Mouse (Mus musculus) midbrain, embryonic 15.5 days (tissue): ENCODE data around the gene Dvl1. TPM values are rescaled to one million over a fixed set of nuclear protein-coding genes. Genes with fewer than 3 reads are reported as not detected.

Experiments used
- ATAC-seq: fragments of 200-750 bp; cut with Nextera tagmentation; replicated peaks from 2 replicates; pipeline ENCODE4 v1.8.0; 2017; ENCODE audit warnings: moderate TSS enrichment
- H3K27ac ChIP-seq: fragments of 300-500 bp; sonication (generic); 2 replicates; pipeline ENCODE4 v1.5.1; 2015; ENCODE audit warnings: mild to moderate bottlenecking, inconsistent platforms
- H3K27me3 ChIP-seq: fragments of 300-500 bp; sonication (generic); replicated peaks from 2 replicates; pipeline ENCODE4 v1.6.1; 2015; ENCODE audit warnings: inconsistent platforms
- H3K36me3 ChIP-seq: fragments of 300-500 bp; sonication (generic); replicated peaks from 2 replicates; pipeline ENCODE4 v1.6.1; 2015; ENCODE audit warnings: inconsistent platforms
- H3K4me1 ChIP-seq: fragments of 300-500 bp; sonication (generic); 2 replicates; pipeline ENCODE4 v1.6.1; 2015; ENCODE audit warnings: inconsistent platforms
- H3K4me2 ChIP-seq: fragments of 300-500 bp; sonication (generic); 2 replicates; pipeline ENCODE4 v1.6.1; 2015; ENCODE audit warnings: inconsistent platforms, mild to moderate bottlenecking, moderate library complexity
- H3K4me3 ChIP-seq: fragments of 300-500 bp; sonication (generic); 2 replicates; pipeline ENCODE4 v1.5.1; 2015; ENCODE audit warnings: mild to moderate bottlenecking, inconsistent platforms
- H3K9ac ChIP-seq: fragments of 300-500 bp; sonication (generic); 2 replicates; pipeline ENCODE4 v1.6.1; 2015; ENCODE audit warnings: mild to moderate bottlenecking, inconsistent platforms
- H3K9me3 ChIP-seq: fragments of 300-500 bp; sonication (generic); 2 replicates; pipeline ENCODE4 v1.6.1; 2016; ENCODE audit warnings: inconsistent platforms
- WGBS: fragments of 180-500 bp; shearing (Covaris S2); methylation state at CpG from one replicate; pipeline ENCODE4 v1.1.7; 2015; ENCODE audit warnings: mixed read lengths; 5-methylcytosine and 5-hydroxymethylcytosine counted together
- polyA plus RNA-seq: library from polyadenylated mRNA; unstranded; fragments of >200 nt; fragmentation: Nextera tagmentation; extraction: Ambion mirVana; gene quantifications from 2 replicates; pipeline ENCODE4 v1.2.1, GENCODE M21; 2015

Gene Dvl1
- polyA plus RNA-seq, 1 experiment from 2014 or later = 30.9 TPM

DNA sequence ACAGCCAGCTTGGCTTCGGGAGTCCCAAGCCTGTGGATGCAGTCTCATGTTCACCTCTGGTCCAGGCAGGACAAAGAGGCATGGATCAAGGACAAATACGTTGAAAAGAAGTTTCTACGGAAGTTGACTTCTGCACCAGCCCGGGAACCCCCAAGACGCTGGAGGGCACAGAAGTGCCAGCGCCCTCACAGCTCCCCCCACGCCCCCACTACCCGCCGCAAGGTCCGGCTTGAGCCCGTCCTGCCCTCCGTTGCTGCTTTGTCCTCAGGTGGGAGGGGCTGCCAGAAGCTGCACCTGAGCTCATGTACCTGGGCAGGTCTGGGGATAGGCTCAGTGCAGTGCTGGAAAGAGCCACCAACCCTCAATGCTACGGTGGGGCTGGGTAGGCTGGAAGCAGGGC is 56.0 kb downstream of the Dvl1 start:
- 98% methylated on average over 13 of the region's 13 CpGs for WGBS
- ATAC-seq = no peak
- H3K4me3 ChIP-seq = no peak overlapping the region

GRCm38 (mm10) chr4:155904318-155905102 is 57.3 kb downstream of the Dvl1 start:
- WGBS = 90% methylated on average over 13 of the region's 13 CpGs
- ATAC-seq = no peak

More for the DNA sequence above, 56.0 kb downstream of the Dvl1 start:
- Histone ChIP-seq H3K9me3 (no peaks in the 10 kb centered on the region), H3K27ac (no peak overlapping the region), H3K36me3 (peaks cover 71% of the 10 kb centered on the region), H3K9ac (no peak overlapping the region), H3K4me2 (no peak overlapping the region), H3K27me3 (no peaks in the 10 kb centered on the region), H3K4me1 (no peaks in the 10 kb centered on the region)

GRCm38 (mm10) chr4:155905634-155906033 is 58.4 kb downstream of the Dvl1 start:
- no peaks in the 10 kb centered on the region for H3K4me1 ChIP-seq
- H3K4me2 ChIP-seq = no peak overlapping the region
- no peaks in the 10 kb centered on the region for H3K27me3 ChIP-seq
- no peak overlapping the region for H3K4me3 ChIP-seq
- no peaks in the 10 kb centered on the region for H3K9me3 ChIP-seq
- WGBS = 84% methylated on average over 13 of the region's 13 CpGs
- ATAC-seq = no peak
- H3K27ac ChIP-seq = no peak overlapping the region
- H3K9ac ChIP-seq = no peak overlapping the region
- H3K36me3 ChIP-seq = peaks cover 51% of the 10 kb centered on the region

More at GRCm38 (mm10) chr4:155904318-155905102, 57.3 kb downstream of the Dvl1 start:
- H3K4me2 ChIP-seq = no peak overlapping the region
- no peaks in the 10 kb centered on the region for H3K4me1 ChIP-seq
- H3K9ac ChIP-seq = no peak overlapping the region
- H3K36me3 ChIP-seq = peaks cover 62% of the 10 kb centered on the region
- no peaks in the 10 kb centered on the region for H3K27me3 ChIP-seq
- H3K9me3 ChIP-seq = no peaks in the 10 kb centered on the region
- no peak overlapping the region for H3K27ac ChIP-seq
- no peak overlapping the region for H3K4me3 ChIP-seq

GRCm38 (mm10) chr4:155906125-155906524 is 58.9 kb downstream of the Dvl1 start:
- peaks cover 46% of the 10 kb centered on the region for H3K36me3 ChIP-seq

DNA sequence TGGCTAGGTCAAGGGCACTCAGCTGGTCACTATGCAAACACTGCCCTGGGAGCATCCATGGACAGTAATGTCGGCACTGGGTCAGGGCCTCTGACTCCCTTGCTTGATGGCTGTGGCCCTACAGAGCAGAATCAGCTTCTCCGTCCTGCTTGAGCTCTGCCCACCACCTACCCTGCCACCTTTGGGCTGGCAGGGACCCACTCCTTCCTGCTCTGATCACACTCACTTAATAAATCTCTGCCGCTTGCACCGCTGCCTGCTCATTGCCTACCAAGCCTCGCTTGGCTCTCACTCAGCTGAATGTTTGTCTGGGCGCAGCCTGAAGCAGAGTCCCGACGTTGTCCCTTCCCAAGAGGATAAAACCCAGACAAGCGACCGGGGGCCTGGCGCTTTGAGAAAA is 59.8 kb downstream of the Dvl1 start:
- H3K27me3 ChIP-seq = no peaks in the 10 kb centered on the region
- H3K27ac ChIP-seq = no peak overlapping the region
- no peak for ATAC-seq
- no peaks in the 10 kb centered on the region for H3K4me1 ChIP-seq
- no peak overlapping the region for H3K4me3 ChIP-seq
- no peaks in the 10 kb centered on the region for H3K9me3 ChIP-seq
- H3K9ac ChIP-seq = no peak overlapping the region
- no peak overlapping the region for H3K4me2 ChIP-seq
- 85% methylated on average over 11 of the region's 11 CpGs for WGBS
- H3K36me3 ChIP-seq = peaks cover 38% of the 10 kb centered on the region

More at GRCm38 (mm10) chr4:155906125-155906524, 58.9 kb downstream of the Dvl1 start:
- Histone ChIP-seq H3K4me3 (no peak overlapping the region), H3K9ac (no peak overlapping the region), H3K27me3 (no peaks in the 10 kb centered on the region), H3K4me2 (no peak overlapping the region), H3K9me3 (no peaks in the 10 kb centered on the region), H3K4me1 (no peaks in the 10 kb centered on the region), H3K27ac (no peak overlapping the region)
- no peak for ATAC-seq
- WGBS = 87% methylated on average over 9 of the region's 9 CpGs

GRCm38 (mm10) chr4:155908281-155908680 is 61.1 kb downstream of the Dvl1 start:
- H3K27me3 ChIP-seq = no peaks in the 10 kb centered on the region
- H3K9me3 ChIP-seq = no peaks in the 10 kb centered on the region
- H3K4me2 ChIP-seq = no peak overlapping the region
- H3K27ac ChIP-seq = no peak overlapping the region
- no peak overlapping the region for H3K4me3 ChIP-seq
- peaks cover 25% of the 10 kb centered on the region for H3K36me3 ChIP-seq
- ATAC-seq = 0 out of 2 replicates have a peak, but pooled peaks have one; percentile 31
- H3K4me1 ChIP-seq = no peaks in the 10 kb centered on the region
- WGBS = 80% methylated on average over 7 of the region's 7 CpGs
- no peak overlapping the region for H3K9ac ChIP-seq

DNA sequence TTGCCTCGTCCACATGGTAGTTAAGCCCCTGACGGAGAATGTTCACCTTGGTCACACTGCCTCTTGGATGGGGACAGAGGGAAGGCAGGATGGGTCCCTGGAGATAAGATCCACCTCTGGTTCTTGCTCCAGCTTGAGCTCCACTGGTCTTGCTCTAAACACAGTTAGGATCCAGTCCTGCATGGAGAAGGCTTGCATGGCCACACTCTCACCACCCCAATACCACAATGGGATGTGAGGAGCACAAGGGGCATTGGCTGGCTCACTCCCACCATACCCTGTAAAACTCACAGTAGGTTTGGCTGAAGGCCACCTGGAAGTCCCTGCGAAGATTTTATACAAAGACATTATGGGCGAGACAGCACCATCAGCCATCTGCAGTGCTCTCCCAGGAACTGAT is 61.5 kb downstream of the Dvl1 start:
- no peaks in the 10 kb centered on the region for H3K4me1 ChIP-seq
- no peak for ATAC-seq

More for the DNA sequence above, 61.5 kb downstream of the Dvl1 start:
- Histone ChIP-seq H3K4me2 (no peak overlapping the region), H3K9me3 (no peaks in the 10 kb centered on the region), H3K27ac (no peak overlapping the region), H3K4me3 (no peak overlapping the region), H3K9ac (no peak overlapping the region), H3K36me3 (peaks cover 20% of the 10 kb centered on the region), H3K27me3 (no peaks in the 10 kb centered on the region)
- 93% methylated on average over 4 of the region's 4 CpGs for WGBS

Other genes starting within 250 kb of the Dvl1 start
- gene Slc35e2, start 246.0 kb upstream of the Dvl1 start, polyA plus RNA-seq = 15.3 and 17.5 TPM in 2 replicates
- 54.6 and 56.2 TPM in 2 replicates for gene Cdk11b, start 222.5 kb upstream of the Dvl1 start, polyA plus RNA-seq
- not detected in 2 replicates for gene Gm10563, start 202.0 kb upstream of the Dvl1 start, polyA plus RNA-seq
- gene Mmp23, start 194.0 kb upstream of the Dvl1 start, polyA plus RNA-seq = 3.8 and 5.5 TPM in 2 replicates
- 61.0 and 62.1 TPM in 2 replicates for gene Mib2, start 178.2 kb upstream of the Dvl1 start, polyA plus RNA-seq
- 15.7 and 17.1 TPM in 2 replicates for gene Fndc10, start 153.1 kb upstream of the Dvl1 start, polyA plus RNA-seq
- 151 and 155 TPM in 2 replicates for gene Ssu72, start 142.6 kb upstream of the Dvl1 start, polyA plus RNA-seq
- gene Tmem240, start 112.6 kb upstream of the Dvl1 start, polyA plus RNA-seq = 24.8 and 24.9 TPM in 2 replicates
- gene Atad3a, start 86.3 kb upstream of the Dvl1 start, polyA plus RNA-seq = 93.4 and 99.2 TPM in 2 replicates
- gene Vwa1, start 72.7 kb upstream of the Dvl1 start, polyA plus RNA-seq = 31.5 and 33.5 TPM in 2 replicates
- 0.93 and 1.2 TPM in 2 replicates for gene Tmem88b, start 61.5 kb upstream of the Dvl1 start, polyA plus RNA-seq
- gene Ankrd65, start 57.0 kb upstream of the Dvl1 start, polyA plus RNA-seq = not detected in 2 replicates
- gene Mrpl20, start 44.5 kb upstream of the Dvl1 start, polyA plus RNA-seq = 242 and 244 TPM in 2 replicates
- gene Ccnl2, start 34.9 kb upstream of the Dvl1 start, polyA plus RNA-seq = 155 and 164 TPM in 2 replicates
- gene Aurkaip1, start 16.1 kb upstream of the Dvl1 start, polyA plus RNA-seq = 128 and 129 TPM in 2 replicates
- gene Mxra8, start 7.7 kb upstream of the Dvl1 start, polyA plus RNA-seq = 23.4 and 32.6 TPM in 2 replicates
- 0.61 and 0.72 TPM in 2 replicates for gene Tas1r3, start 16.0 kb downstream of the Dvl1 start, polyA plus RNA-seq
- gene Cptp, start 22.0 kb downstream of the Dvl1 start, polyA plus RNA-seq = 28.1 and 29.1 TPM in 2 replicates
- gene Ints11, start 22.1 kb downstream of the Dvl1 start, polyA plus RNA-seq = 80.6 and 83.6 TPM in 2 replicates
- gene Pusl1, start 44.4 kb downstream of the Dvl1 start, polyA plus RNA-seq = 60.1 and 66.6 TPM in 2 replicates
- 88.3 and 89.8 TPM in 2 replicates for gene Acap3, start 44.4 kb downstream of the Dvl1 start, polyA plus RNA-seq
- 115 and 118 TPM in 2 replicates for gene Ube2j2, start 96.4 kb downstream of the Dvl1 start, polyA plus RNA-seq
- 6.8 and 9.5 TPM in 2 replicates for gene C1qtnf12, start 114.9 kb downstream of the Dvl1 start, polyA plus RNA-seq
- gene B3galt6, start 145.2 kb downstream of the Dvl1 start, polyA plus RNA-seq = 38.5 and 38.9 TPM in 2 replicates
- 113 and 118 TPM in 2 replicates for gene Sdf4, start 145.5 kb downstream of the Dvl1 start, polyA plus RNA-seq
- 0.56 and 0.83 TPM in 2 replicates for gene Tnfrsf4, start 166.4 kb downstream of the Dvl1 start, polyA plus RNA-seq
- 3.2 and 3.6 TPM in 2 replicates for gene Tnfrsf18, start 178.8 kb downstream of the Dvl1 start, polyA plus RNA-seq
- not detected in 2 replicates for gene Ttll10, start 212.0 kb downstream of the Dvl1 start, polyA plus RNA-seq